Mouse (Mus musculus) monocyte, adult 5-6 weeks (primary cell): ENCODE results near the gene Rnf135. TPM values are rescaled to one million over a fixed set of nuclear protein-coding genes. Genes with fewer than 3 reads are reported as not detected.
"Not testable (repeated sequence)": the region's sequence is repeated elsewhere in the genome, so short reads cannot be mapped to it uniquely, and the experiment has no call there.

Experiments used
- ATAC-seq: fragments of 153-309, 156-312 bp; replicated peaks from 2 replicates; pipeline ENCODE4 v1.8.0; 2017; ENCODE audit warnings: mild to moderate bottlenecking; ENCODE audit not compliant: low TSS enrichment, insufficient number of reproducible peaks, severe bottlenecking, poor library complexity, low FRiP score
- total RNA-seq: library from RNA; stranded (forward); fragments of 200-1000, 200-491, 200-594 nt; gene quantifications from 3 replicates; pipeline ENCODE4 v1.2.3, GENCODE M21; 2017

Rnf135 gene
- total RNA-seq, 1 experiment from 2014 or later = 5.0 TPM

- ATAC-seq = no peak
Measured at GRCm38 (mm10) chr11:80190280-80190679, 6.6 kb downstream of the Rnf135 start.

DNA sequence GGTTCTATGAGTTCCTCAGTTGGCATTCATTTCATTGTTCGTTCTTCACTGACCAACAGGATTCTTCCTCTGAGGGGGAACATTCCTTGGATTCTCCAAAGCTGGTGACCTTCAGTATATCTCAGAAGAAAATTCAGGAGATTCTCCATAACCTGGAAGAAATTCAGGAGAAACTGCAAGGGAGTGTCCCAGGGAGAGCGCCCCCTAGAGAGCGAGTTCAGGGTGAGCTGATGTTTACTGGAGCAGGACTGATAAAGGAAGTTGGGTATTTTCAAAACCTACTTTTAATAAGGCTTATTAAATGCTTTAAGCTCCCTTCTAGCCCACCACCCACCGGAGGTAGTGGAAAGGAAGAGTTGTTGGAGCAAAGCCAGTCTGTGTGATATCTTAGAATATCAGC lies 10.2 kb downstream of the Rnf135 start:
- ATAC-seq = no peak

- no peak for ATAC-seq
Measured at GRCm38 (mm10) chr11:80196351-80196750, 12.7 kb downstream of the Rnf135 start.

GRCm38 (mm10) chr11:80199316-80199715 lies 15.7 kb downstream of the Rnf135 start:
- ATAC-seq = no peak

GRCm38 (mm10) chr11:80199773-80200172 lies 16.1 kb downstream of the Rnf135 start:
- no peak for ATAC-seq

GRCm38 (mm10) chr11:80200326-80200725 lies 16.7 kb downstream of the Rnf135 start:
- no peak for ATAC-seq

GRCm38 (mm10) chr11:80202296-80202695 lies 18.6 kb downstream of the Rnf135 start:
- ATAC-seq = no peak

DNA sequence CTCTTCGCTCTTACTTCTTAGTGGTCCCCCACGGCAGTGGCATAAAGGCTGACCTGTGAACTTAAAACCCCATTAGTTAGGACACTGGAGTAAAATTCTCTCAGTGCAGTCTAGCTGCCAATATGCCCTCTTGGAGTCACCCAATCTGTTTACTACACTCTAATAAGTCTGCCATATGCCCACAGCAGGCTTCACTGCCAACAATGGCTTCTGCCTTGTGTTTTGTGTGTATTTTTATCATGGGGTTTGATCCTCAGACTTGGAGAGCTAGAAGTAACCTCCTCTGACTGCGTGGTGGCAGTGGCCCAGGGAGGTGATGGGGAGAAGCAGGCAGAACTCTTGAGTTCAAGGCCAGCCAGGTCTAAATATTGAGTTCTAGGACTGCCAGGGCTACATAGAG lies 20.4 kb downstream of the Rnf135 start:
- no peak for ATAC-seq

GRCm38 (mm10) chr11:80204941-80205340 lies 21.3 kb downstream of the Rnf135 start:
- ATAC-seq = no peak

DNA sequence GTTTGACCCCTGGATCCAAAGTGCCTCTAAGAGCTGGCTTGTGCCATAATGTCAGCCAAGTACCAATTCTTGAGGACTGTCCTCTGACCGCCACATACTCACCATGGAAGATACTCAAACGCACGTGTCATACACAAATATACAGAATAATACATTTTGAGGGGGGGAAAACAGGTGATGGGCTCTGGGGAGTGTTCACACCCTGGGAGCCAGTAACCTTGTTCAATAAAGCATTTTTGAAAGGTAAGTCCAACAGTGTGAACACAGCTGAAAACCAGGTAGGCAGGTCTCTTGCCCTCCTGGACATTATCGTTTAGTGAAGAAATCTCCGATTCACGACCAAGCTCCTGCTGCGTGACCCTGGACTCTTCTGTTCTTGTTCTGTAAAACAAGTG lies 24.8 kb downstream of the Rnf135 start:
- ATAC-seq = no peak

DNA sequence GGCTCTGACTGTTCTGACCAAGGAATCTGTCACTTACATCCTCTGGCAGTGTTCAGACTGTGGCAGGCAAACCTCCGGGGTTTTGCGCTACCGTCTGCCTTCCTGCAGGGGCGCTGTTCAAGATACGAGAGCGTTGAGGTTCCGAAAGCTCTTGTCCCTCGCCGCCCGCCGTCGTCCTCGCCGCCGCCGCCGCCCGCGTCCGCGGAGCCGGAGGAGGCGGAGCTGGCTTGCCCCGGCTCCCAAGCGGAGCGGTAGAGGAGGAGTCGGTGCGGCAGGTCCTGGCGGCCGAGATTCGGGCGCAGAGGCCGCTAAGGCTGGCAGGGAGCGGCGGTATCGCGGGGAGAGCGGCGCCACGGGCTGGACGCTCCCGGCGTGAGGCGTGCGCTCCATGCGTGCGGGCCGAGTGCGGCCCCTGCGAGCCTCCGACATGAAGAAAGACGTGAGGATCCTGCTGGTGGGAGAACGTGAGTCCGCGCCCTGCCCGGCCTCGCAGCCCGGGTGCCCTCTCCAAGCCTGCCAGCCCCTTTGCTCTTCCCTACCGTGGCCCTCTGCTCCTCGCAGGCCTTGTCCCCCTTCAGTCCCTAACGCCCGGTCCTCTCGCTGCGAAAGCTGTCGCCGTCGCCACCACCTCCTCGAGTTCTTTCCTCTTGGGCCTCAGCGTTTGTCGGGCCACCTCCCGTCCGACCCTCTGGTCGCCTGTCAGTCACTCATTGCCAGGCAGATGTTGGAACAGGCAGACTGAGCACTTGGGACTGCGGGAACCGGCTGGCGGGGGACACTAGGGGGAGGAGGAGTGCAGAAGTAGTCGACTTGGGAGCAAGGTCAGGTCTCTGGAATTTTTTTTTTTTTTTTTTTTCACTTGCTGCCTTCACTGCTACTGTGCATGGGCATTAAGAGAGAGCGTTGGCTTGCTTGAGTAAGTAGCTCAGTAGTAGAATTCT lies 25.5 kb downstream of the Rnf135 start, which contains the start of gene Rhot1:
Gene Rhot1 (plus strand): TSS at position 160 of the 941 bp plus-strand sequence.
- ATAC-seq = peak; percentile 97

- ATAC-seq = no peak
Measured at GRCm38 (mm10) chr11:80210321-80210720, 26.7 kb downstream of the Rnf135 start.

GRCm38 (mm10) chr11:80212282-80212681 lies 28.6 kb downstream of the Rnf135 start:
- no peak for ATAC-seq

DNA sequence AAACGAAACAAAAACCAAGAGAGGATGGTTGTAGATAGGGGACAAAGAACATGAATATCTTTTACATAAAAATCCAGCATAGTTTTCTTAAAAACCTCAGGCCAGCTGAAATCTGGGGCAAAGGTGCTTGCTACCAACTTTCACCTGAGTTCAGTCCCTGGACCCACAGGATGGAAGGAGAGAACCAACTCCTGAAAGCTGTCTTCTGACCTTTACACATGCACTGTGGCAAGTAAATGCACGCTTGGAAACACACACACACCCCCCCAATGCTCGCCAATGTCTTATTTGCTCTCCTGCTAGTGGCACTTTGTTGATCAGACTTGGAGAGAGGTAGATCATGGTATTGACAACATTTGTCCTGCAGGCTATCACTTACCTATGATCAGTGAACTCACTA lies 31.6 kb downstream of the Rnf135 start:
- no peak for ATAC-seq

- no peak for ATAC-seq
Measured at GRCm38 (mm10) chr11:80218657-80219293, 35.1 kb downstream of the Rnf135 start.

- not testable (repeated sequence) for ATAC-seq
Measured at GRCm38 (mm10) chr11:80230066-80230465, 46.4 kb downstream of the Rnf135 start.

GRCm38 (mm10) chr11:80237278-80237677 lies 53.6 kb downstream of the Rnf135 start:
- no peak for ATAC-seq

DNA sequence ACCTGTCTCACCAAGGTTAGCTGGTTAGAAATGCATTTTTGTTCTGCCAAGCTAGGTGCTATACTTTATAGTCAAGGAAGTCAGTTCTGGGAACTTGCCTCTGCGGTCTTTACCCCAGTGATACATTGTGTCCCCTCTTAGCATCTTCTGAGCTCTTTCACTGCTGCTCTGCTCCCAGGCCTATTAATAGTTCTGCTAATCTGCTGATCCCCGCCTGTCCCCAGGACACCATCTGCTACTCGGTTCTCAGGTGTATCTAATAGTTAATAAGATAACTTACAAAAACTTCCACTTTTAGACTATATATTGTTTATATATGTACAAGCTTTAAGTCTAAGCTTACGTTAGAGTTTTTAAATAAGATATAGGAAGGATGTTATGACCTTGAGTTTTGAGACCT lies 54.7 kb downstream of the Rnf135 start:
- no peak for ATAC-seq

DNA sequence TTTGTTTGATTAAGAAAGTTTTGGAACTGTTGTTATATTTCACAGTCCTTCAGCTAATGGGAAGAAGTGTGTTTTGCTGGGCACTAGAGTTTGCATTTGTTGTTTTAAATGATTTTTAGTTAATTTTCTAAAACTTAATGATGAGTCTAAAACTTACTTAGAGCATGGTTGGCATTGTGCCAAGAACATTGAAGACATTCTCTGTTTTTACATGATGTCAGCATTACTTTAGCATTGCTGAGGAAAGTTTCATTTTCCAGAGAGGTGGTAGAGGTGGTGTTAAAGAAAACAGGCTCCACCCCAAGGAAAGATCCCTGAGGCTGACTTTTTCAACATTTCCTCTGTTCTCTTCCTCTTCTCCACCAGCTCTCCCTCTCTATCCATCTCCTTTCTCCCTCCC lies 63.4 kb downstream of the Rnf135 start:
- no peak for ATAC-seq

DNA sequence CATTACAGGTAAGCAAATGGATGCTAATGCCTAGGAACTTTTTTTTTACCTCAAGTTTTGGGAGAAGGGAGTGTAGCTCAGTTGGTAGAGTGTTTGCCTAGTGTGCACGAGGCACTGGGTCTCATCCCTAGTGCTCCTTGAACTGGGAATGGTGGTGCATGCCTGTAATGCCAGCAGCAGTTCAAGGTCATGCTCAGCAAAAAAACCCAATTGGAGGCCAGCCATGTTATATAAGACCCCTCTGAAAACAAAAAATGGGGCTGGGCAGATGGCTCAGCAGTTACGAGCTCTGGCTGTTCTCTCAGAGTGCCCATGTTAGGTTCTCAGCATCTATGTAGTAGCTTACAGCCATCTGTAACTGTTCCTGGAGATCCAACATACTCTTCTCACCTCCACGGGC lies 64.9 kb downstream of the Rnf135 start:
- ATAC-seq = no peak
